Mouse (Mus musculus) megakaryocyte, embryonic 14.5 days (primary cell): Measurements from ENCODE around the gene Tgfb1i1.

Source experiments
- FLI1 ChIP-seq: IDR thresholded peaks from 2 replicates; pipeline ENCODE4 v1.6.1; 2012; ENCODE audit warnings: low read length, inconsistent platforms, mixed read lengths
- GATA1 ChIP-seq: IDR thresholded peaks from 3 replicates; pipeline ENCODE4 v1.6.1; 2012; ENCODE audit warnings: mixed read lengths, low read length, inconsistent platforms, borderline replicate concordance

GRCm38 (mm10) chr7:128208187-128208586, 38.4 kb upstream of the Tgfb1i1 start:
- TF ChIP-seq GATA1 (no peak), FLI1 (no peak)
